Mouse (Mus musculus) ovary, postnatal 10 days (tissue): Measurements from ENCODE around the gene Selenot.

Source experiments
- DNase-seq: peaks from one replicate; pipeline ENCODE4 v3.0.0; 2022; ENCODE audit warnings: low spot score

Gene Selenot

DNA sequence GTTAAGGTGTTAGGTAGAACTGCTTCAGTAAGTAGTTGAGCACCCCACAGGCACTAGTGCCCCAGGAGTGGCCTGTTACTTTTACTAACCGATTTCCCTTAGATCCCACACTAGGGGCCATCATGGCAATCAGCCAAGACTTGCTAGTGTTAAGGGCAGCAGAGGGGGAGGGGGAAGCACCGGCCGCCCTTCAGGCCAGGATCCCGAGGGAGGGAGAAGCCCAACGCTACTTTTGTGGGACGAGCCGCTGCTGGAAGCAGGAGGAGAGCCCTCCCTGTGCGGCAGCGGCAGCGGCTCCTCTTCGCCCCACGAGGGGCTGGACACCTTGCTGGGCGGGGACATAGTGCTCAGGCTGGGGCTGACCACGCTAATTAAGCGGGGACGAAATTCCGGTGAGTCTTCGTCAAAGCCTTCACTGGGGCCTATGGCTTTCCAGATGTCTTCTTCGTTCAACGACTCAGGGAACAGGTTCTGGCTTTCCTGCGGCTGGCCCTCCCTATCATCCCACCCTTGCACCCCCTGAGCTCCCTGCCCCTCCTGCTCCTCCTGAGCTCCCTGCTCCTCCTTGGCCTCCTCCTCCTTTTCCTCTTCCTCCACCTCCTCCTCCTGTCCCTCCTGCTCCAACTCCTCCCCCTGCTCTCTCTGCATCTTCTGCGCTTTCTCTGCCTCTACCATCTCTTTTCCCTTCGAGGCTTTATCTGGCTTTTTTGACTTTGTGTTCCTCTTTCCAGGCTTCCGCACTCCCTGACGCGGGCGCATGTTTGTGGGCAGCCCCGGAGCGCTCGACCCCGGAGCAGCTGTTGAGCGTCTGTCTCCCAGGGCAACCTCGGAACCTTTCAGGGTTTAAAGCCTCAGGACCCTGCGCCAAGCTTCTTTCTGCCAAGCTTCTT is 60.2 kb downstream of the Selenot start, which contains the start of gene Erich6:
TSS of gene Erich6 (minus strand) at position 802 of the 890 bp plus-strand sequence.
- peak; percentile 15 for DNase-seq
